Mouse (Mus musculus) cerebellum, postnatal 25 days (tissue): ENCODE data around the gene Nop2.

Experiments used
- DNase-seq, 2 experiments: peaks; one replicate each; pipeline ENCODE4 v3.0.0; 2021; ENCODE audit warnings: mixed read lengths in 2 of 2

Nop2 gene

GRCm38 (mm10) chr6:125175469-125175868 is 43.8 kb downstream of the Nop2 start:
- no peak for DNase-seq

DNA sequence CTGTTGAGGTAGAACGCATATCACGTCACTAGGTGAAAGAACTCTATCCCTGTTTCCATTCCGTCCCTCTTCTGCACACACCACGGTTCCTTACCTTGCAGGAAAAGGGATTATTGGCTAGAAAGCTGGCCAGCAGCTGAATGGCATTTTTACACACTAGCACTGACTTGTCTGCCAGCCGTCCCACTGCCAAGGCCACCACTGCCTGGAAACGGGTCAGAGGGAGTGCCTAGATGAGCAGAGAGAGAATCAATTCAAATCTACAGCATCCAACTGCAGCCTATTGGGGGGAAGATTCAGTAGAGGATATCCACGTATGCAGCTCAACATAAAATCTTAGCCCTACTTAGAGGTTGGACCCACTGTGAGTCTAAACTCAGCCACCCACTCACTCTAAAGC is 47.9 kb downstream of the Nop2 start:
- no peak for DNase-seq

DNA sequence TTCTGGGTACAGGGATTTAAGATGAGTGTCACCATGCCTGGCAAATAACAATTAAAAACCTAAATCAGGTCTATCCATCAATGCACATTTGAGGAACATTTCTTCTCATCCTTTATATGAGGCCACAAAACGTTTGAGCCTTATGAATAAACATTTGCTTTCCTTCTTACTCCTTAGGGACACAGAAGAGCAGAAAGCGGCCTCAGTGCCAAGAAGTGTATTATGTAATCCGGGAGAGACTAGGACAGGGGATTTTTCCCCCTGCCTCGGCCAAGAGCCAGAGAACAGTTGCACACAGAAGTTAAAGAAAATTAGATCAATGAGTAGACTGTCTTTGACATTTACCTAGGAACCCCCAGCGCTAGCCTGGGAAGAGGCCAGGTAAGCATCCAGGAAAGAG is 50.4 kb downstream of the Nop2 start:
- no peak for DNase-seq

DNA sequence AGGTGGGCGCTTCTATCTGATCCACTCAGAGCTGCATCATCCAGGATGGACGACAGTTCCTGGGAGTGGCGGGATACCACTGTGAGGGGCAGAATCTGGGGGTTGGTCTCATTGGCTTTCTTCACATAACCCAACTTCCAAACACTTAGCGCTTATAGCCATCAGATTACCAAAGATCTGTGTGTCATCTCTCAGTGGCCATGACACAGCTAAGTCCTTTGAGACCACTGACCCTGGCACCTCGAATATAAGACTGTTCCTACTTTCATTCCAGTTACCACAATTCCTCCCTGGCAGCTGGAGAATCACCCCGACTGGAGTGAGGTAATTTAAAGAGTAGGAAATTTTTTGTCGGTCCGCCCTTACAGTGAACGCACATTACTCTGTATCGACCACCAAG is 54.5 kb downstream of the Nop2 start:
- no peak for DNase-seq

DNA sequence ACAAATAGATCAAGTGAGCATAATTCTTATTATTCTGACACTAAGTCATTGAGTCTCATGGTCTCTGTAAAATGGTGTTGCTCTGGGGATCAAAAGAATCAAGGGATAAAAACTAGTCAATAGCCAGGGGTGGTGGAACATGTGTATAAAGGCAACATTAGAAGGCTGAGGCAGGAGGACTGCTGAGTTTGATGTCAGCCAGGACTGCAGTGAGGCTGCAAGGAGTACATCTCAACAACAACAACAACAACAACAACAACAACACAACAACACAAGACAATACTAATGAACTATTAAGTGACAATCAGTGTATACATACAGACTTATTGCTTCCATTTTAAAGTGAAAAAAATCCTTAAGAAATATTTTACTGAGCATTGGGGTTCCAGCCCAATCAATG is 59.1 kb downstream of the Nop2 start:
- no peak for DNase-seq

GRCm38 (mm10) chr6:125191332-125192015 is 59.8 kb downstream of the Nop2 start, which contains the start of the genes Ncapd2 and Mrpl51:
Gene Ncapd2 (minus strand): TSS chr6:125191701.
Gene Mrpl51 (plus strand): TSS chr6:125191801.
- DNase-seq: peak; percentile 98 to 99

DNA sequence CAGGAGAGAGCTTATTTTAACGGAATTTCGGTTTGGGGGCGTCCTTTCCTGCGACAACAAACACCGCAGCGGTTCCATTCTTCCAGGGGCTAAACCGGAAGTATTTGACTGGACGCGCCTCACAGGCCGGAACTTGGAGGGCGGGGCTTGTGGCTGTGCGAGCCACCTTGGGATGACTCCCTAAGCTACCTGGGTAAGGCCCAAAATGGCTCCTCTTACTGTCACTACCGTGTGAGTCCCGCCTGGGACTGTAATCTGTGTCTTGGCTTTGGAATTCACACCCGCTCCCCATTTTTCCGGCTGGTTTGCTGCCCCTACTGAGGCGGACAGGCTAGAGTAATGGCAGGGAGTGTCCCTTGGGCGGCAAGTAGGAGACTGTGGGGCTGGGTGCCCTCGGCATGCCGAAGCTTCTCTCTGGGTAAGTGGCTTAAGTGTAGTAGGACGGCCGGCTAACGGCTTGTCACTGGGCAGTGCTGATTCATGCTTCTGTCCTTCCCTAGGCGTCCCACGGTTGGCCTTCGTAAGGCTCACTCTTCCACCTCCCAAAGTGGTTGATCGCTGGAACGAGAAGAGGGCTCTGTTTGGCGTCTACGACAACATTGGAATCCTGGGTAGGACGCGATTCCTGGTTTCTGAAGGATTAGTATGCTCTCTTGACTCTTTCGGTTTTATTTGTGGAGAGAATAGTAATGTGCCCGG is 60.5 kb downstream of the Nop2 start:
- peak; percentile 93 to 97 for DNase-seq

DNA sequence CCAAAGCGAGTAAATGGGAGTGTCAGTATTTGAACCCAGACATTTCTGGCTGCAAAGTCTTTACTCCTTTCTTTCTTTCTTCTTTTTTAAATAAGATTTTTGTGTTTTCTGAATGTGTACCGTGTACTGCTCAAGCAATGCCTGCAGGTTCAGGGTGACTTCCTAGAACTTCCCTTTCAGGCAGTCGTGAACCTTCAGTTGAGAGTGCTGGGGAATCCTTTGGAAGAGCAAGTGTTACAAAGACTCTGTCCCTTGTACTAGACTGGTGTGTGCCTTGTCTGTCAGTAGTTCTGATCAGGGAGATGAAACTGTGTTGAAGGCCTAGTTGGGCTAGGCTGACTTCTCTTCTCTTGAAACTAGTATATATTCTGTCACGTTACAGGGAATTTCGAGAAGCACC is 61.1 kb downstream of the Nop2 start:
- no peak for DNase-seq

GRCm38 (mm10) chr6:125193390-125193789 is 61.7 kb downstream of the Nop2 start:
- DNase-seq: no peak
